Mouse (Mus musculus) kidney, embryonic 16.5 days (tissue): ENCODE data around the gene Sdk2. TPM values are rescaled to one million over a fixed set of nuclear protein-coding genes. Genes with fewer than 3 reads are reported as not detected.

Experiments
- ATAC-seq: fragments of 200-750 bp; cut with Nextera tagmentation; 2 replicates; pipeline ENCODE4 v1.8.0; 2017; ENCODE audit warnings: moderate TSS enrichment; ENCODE audit not compliant: low FRiP score, low TSS enrichment
- H3K27ac ChIP-seq: fragments of 300-500 bp; sonication (generic); 2 replicates; pipeline ENCODE4 v1.5.1; 2014; ENCODE audit warnings: low read length
- H3K27me3 ChIP-seq: fragments of 300-500 bp; sonication (generic); 2 replicates; pipeline ENCODE4 v1.6.1; 2014; ENCODE audit warnings: low read length, control low read depth, mixed read lengths; ENCODE audit not compliant: insufficient read depth
- H3K36me3 ChIP-seq: fragments of 300-500 bp; sonication (generic); 2 replicates; pipeline ENCODE4 v1.6.1; 2014; ENCODE audit warnings: low read length, control low read depth, mixed read lengths; ENCODE audit not compliant: insufficient read depth
- H3K4me1 ChIP-seq: fragments of 300-500 bp; sonication (generic); 2 replicates; pipeline ENCODE4 v1.6.1; 2014; ENCODE audit warnings: low read length, control low read depth, mixed read lengths; ENCODE audit not compliant: insufficient read depth
- H3K4me2 ChIP-seq: fragments of 300-500 bp; sonication (generic); replicated peaks from 2 replicates; pipeline ENCODE4 v1.6.1; 2014; ENCODE audit warnings: low read depth, low read length
- H3K4me3 ChIP-seq: fragments of 300-500 bp; sonication (generic); 2 replicates; pipeline ENCODE4 v1.5.1; 2014; ENCODE audit warnings: mild to moderate bottlenecking, low read length
- H3K9ac ChIP-seq: fragments of 300-500 bp; sonication (generic); replicated peaks from 2 replicates; pipeline ENCODE4 v1.6.1; 2014; ENCODE audit warnings: low read length
- H3K9me3 ChIP-seq: fragments of 300-500 bp; sonication (generic); 2 replicates; pipeline ENCODE4 v1.6.1; 2016; ENCODE audit warnings: low read length, control low read depth
- WGBS: fragments of 180-500 bp; shearing (Covaris S2); extraction: QIAGEN DNeasy Blood & Tissue Kit; methylation state at CpG from one replicate; pipeline ENCODE4 v1.1.7; 2014; 5-methylcytosine and 5-hydroxymethylcytosine counted together
- polyA plus RNA-seq: library from polyadenylated mRNA; unstranded; fragments of >200 nt; fragmentation: Nextera tagmentation; extraction: Ambion mirVana; gene quantifications from 2 replicates; pipeline ENCODE4 v1.2.1, GENCODE M21; 2015

The Sdk2 gene
- 2.8 and 3.7 TPM in 2 replicates for polyA plus RNA-seq

DNA sequence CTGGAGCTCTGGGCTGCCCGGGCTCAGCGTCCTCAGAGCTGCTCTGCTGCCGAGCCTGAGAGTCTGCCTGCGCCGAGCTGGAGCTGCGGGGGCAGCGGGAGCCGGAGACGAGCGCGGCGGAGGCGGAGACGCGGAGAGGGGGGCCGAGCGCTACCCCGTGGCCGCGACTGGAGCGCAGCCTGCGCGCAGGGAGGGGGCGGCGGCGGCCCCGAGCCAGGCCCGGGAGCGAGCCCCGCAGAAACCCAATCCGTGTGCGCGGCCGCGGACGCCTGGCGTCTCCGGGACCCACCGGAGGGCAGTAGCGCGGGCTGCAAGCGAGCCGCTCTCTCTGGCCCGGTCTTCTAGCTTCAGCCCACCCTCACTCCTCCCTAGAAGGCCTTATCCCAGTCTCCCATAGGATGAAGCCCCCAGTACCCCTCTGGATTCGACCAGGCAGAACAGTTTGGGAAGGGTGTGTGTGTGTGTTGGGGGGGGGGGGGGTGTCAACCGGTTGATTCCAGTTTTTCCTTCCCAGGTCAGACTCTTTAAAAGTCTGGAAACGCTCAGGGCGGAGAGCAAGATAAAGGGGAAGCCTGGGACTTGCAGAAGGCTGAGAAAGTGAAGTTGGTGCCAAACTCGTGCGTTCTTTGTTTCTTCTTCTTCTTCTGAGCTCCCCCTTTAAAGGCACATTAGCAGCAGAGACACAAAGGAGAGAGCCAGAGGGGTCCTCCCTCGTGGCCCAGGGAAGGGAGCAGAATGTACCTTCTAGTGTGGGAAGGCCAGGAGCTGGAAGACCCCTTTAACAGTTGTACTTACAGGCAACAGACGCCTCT, at the start of gene Sdk2:
TSS of gene Sdk2 (minus strand) at position 96 of the 812 bp plus-strand sequence.
- Histone ChIP-seq H3K27ac (peak within 1 kb of the TSS; percentile 64), H3K9ac (peak within 1 kb of the TSS; percentile 72), H3K36me3 (no peaks in the 10 kb centered on the region), H3K4me3 (peak within 1 kb of the TSS; percentile 56), H3K27me3 (peaks cover 46% of the 10 kb centered on the region), H3K4me2 (peak within 1 kb of the TSS; percentile 78), H3K9me3 (no peaks in the 10 kb centered on the region), H3K4me1 (peaks cover 41% of the 10 kb centered on the region)
- WGBS, result 2% methylated on average over 38 of the region's 52 CpGs
- ATAC-seq, result peak; percentile 75

DNA sequence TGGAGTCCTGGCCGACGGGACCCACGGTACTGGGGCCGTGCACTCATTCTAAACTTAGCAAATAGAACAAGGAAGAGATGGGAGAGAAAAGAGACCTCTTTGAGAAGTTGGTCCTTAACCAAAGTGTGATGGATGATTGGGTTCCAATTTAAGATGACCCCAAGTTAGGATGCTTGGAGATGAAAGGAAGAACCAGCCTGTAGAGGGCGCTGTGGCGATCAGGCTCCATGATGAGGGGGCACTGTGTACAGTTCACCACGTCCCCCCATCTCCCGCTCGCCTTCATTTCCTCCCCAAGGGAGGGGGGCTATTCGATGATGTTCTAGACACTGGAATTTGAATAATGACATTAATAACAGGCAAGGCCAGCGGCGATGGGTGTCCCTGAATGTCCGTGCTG, 48.2 kb upstream of the Sdk2 start:
- ATAC-seq, result no peak
- H3K27me3 ChIP-seq, result no peaks in the 10 kb centered on the region
- H3K9me3 ChIP-seq, result no peaks in the 10 kb centered on the region
- no peaks in the 10 kb centered on the region for H3K36me3 ChIP-seq
- no peak overlapping the region for H3K4me2 ChIP-seq
- H3K4me1 ChIP-seq, result no peaks in the 10 kb centered on the region
- H3K27ac ChIP-seq, result no peak overlapping the region
- H3K4me3 ChIP-seq, result no peak overlapping the region
- 82% methylated on average over 13 of the region's 13 CpGs for WGBS
- no peak overlapping the region for H3K9ac ChIP-seq

DNA sequence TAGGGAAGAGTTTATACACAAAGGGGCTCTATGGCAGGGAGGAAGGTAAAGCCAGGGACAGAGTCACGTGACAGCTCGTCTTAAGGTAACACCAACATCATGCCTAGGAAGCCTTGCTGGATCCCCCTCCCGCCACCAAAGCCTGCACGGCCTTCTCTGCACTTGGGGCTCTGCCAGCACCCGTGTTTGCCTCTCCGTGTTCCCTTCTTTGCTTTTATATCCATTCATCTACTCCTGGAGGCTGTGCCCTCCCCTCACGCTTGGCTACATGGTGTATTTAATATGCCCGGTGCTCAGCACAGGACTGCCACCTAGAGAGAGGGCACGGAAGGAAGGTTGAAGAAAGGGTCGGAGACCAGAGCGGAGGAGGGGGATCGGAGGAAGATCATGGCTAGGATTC, 47.8 kb upstream of the Sdk2 start:
- H3K27ac ChIP-seq, result no peak overlapping the region
- no peak overlapping the region for H3K4me2 ChIP-seq
- no peaks in the 10 kb centered on the region for H3K27me3 ChIP-seq
- ATAC-seq, result no peak
- no peaks in the 10 kb centered on the region for H3K9me3 ChIP-seq
- 78% methylated on average over 12 of the region's 12 CpGs for WGBS
- H3K9ac ChIP-seq, result no peak overlapping the region
- H3K36me3 ChIP-seq, result no peaks in the 10 kb centered on the region
- H3K4me3 ChIP-seq, result no peak overlapping the region
- H3K4me1 ChIP-seq, result no peaks in the 10 kb centered on the region

DNA sequence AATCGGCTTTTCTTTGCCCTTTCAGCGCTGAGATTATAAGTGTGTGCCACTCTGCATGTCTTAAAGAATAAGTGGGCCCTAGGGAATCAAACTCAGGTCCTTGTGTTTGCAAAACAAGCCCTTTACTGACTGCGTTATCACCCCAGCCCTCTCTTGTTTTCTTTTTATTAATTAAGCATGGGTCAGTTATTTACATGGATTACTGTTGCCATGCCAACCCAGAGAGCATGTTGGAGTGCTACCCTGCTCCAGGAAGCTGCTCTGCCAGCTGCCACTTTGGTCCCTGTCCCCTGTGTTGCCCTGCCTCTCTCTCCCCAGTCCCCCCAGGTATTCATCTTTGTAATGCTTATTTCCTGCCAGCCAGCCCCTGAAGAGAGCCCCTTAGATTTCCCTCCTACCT, 44.0 kb upstream of the Sdk2 start:
- ATAC-seq, result no peak
- no peak overlapping the region for H3K9ac ChIP-seq
- no peaks in the 10 kb centered on the region for H3K9me3 ChIP-seq
- WGBS, result 59% methylated on average over 3 of the region's 3 CpGs
- no peaks in the 10 kb centered on the region for H3K27me3 ChIP-seq
- H3K27ac ChIP-seq, result no peak overlapping the region
- H3K4me2 ChIP-seq, result no peak overlapping the region
- no peak overlapping the region for H3K4me3 ChIP-seq
- no peaks in the 10 kb centered on the region for H3K4me1 ChIP-seq
- no peaks in the 10 kb centered on the region for H3K36me3 ChIP-seq

DNA sequence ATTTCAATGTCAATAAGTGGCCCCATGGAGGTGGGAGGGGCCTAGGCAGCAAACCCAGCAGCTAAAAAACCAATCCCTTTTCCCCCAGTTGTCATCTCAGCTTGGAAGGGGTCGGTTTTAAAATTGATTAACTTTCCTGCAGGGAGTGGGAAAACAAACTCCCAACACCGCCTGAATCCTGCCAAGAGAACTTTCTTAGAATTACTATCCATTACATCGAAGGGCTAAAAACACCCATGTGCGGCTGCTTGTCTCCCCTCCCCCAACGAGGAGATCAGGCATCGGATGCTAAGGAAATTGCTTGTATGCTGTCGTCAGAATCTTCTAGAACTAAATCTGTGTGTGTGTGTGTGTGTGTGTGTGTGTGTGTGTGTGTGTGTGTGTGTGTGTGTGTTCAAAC, 26.8 kb upstream of the Sdk2 start:
- Histone ChIP-seq H3K27ac (no peak overlapping the region), H3K27me3 (no peaks in the 10 kb centered on the region), H3K9ac (no peak overlapping the region), H3K36me3 (no peaks in the 10 kb centered on the region), H3K9me3 (no peaks in the 10 kb centered on the region), H3K4me1 (0 out of 2 replicates have a peak, but pooled peaks cover 4% of the 10 kb centered on the region), H3K4me3 (no peak overlapping the region), H3K4me2 (no peak overlapping the region)
- WGBS, result 26% methylated on average over 7 of the region's 7 CpGs
- ATAC-seq, result no peak

DNA sequence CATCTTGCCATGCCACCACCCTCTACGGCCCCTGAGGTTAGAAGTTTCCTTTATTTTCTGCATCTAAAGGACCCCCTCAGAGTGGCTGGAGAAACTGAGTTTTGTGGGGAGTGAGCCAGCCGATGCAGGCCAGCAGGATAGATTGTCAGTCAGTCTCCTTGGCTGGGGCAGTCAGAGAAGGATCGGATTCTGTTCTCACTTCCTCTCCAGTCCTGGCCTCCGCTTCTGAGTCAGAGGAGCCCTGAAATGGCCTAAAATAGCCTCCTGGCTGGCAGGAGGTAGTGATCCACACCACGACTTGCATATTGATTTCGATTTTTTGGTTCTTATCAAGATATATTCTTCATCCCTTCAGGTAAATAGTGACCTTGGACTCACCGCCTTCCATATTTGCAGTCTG, 26.3 kb upstream of the Sdk2 start:
- ATAC-seq, result no peak
- no peaks in the 10 kb centered on the region for H3K36me3 ChIP-seq
- no peak overlapping the region for H3K4me3 ChIP-seq
- no peak overlapping the region for H3K4me2 ChIP-seq
- 52% methylated on average over 7 of the region's 7 CpGs for WGBS
- no peak overlapping the region for H3K9ac ChIP-seq
- H3K9me3 ChIP-seq, result no peaks in the 10 kb centered on the region
- no peak overlapping the region for H3K27ac ChIP-seq
- no peaks in the 10 kb centered on the region for H3K27me3 ChIP-seq
- H3K4me1 ChIP-seq, result 0 out of 2 replicates have a peak, but pooled peaks cover 4% of the 10 kb centered on the region

DNA sequence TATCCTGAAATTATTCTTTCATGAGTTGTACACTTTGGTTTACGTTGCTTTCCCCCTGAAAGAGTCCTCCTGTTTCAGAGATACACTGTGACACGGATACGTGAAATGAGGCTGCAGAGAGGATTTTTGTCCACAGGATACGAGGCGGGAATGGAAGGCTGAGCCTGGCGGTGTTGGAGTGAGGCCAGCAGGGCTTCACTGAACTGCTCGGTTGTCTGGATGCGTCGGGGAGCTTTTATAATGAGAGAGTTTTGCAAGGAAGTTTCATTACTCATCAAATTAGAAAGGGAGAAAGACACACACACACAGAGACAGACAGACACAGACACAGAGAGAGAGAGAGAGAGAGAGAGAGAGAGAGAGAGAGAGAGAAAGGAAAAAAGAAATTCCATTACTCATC, 13.8 kb upstream of the Sdk2 start:
- Histone ChIP-seq H3K9ac (no peak overlapping the region), H3K36me3 (no peaks in the 10 kb centered on the region), H3K4me1 (no peaks in the 10 kb centered on the region), H3K27me3 (no peaks in the 10 kb centered on the region), H3K9me3 (peaks cover 6% of the 10 kb centered on the region; the same call in 1 of the 2 replicates), H3K27ac (no peak overlapping the region), H3K4me3 (no peak overlapping the region), H3K4me2 (no peak overlapping the region)
- no peak for ATAC-seq
- 69% methylated on average over 9 of the region's 9 CpGs for WGBS

DNA sequence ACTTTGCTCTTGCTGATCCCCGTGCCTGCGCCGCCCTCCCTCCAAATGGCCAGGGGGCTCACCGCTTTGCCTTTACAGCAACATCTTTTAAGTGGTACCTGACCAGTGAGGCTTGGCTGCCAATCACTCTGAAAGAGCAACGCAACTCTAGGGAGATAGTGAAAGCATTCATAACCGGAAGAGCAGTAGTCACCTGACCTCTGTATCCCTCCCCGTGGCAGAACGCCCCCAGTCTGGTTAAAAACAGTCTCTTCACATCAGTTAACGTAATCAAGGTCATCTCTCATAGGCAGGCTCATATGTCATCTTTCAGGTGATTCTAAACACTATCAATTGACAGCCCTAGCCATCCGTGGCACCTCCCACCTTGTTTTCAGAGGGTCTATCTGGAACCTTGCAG, 5.8 kb upstream of the Sdk2 start:
- WGBS, result 72% methylated on average over 10 of the region's 10 CpGs

DNA sequence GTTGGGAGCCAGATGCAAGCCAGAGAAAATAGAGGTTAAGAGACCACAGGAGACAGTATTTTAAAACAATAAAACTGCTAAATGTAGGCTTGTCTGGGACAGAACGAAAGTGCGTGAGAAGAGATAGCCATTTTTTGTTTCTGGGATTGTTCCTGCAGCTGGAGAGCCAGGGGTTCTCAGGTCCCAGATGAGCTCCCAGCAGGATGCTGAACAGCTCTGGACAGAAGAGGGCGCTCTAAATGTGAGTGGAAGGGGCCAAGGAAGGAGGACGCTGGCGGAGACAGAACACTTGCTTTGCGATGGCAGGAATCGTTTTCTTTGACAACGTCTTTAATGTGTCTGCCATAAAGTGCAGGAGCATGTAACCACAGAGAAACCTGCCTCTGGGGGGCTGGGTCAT, 5.2 kb upstream of the Sdk2 start:
- H3K4me2 ChIP-seq, result no peak overlapping the region
- H3K27ac ChIP-seq, result no peak overlapping the region
- H3K9ac ChIP-seq, result no peak overlapping the region
- peaks cover 13% of the 10 kb centered on the region; the same call in 1 of the 2 replicates for H3K27me3 ChIP-seq
- H3K9me3 ChIP-seq, result peaks cover 9% of the 10 kb centered on the region; the same call in 1 of the 2 replicates
- H3K36me3 ChIP-seq, result no peaks in the 10 kb centered on the region
- ATAC-seq, result no peak
- H3K4me1 ChIP-seq, result peaks cover 15% of the 10 kb centered on the region
- WGBS, result 13% methylated on average over 8 of the region's 8 CpGs
- no peak overlapping the region for H3K4me3 ChIP-seq

More for the DNA sequence above, 5.8 kb upstream of the Sdk2 start:
- H3K9me3 ChIP-seq, result peaks cover 9% of the 10 kb centered on the region; the same call in 1 of the 2 replicates
- no peaks in the 10 kb centered on the region for H3K36me3 ChIP-seq
- ATAC-seq, result no peak
- peaks cover 13% of the 10 kb centered on the region for H3K4me1 ChIP-seq
- peaks cover 13% of the 10 kb centered on the region; the same call in 1 of the 2 replicates for H3K27me3 ChIP-seq
- no peak overlapping the region for H3K4me2 ChIP-seq
- H3K9ac ChIP-seq, result no peak overlapping the region
- no peak overlapping the region for H3K4me3 ChIP-seq
- no peak overlapping the region for H3K27ac ChIP-seq

DNA sequence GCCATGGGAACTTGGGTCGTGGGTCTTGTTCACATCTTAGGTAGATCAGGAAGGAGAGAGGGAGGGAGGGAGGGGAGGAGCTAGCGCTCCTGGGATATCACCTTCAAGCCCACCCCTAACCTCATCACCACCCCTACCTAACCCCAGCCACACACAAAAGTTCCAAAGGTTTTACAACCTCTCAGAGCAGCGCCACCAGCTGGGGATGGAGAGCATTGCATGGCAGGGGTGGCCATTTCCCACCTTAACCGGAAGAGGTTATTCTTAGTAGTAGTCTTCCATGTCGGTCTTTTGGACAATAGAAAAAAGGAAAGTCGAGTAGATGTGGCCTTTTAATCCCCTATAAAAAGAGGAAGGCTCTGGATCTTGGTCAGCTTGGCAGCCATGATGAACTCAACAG, 4.0 kb upstream of the Sdk2 start:
- ATAC-seq, result no peak
- 69% methylated on average over 6 of the region's 6 CpGs for WGBS
- no peak overlapping the region for H3K4me3 ChIP-seq

More for the DNA sequence above, 4.0 kb upstream of the Sdk2 start:
- Histone ChIP-seq H3K9ac (no peak overlapping the region), H3K36me3 (no peaks in the 10 kb centered on the region), H3K4me2 (no peak overlapping the region), H3K27ac (no peak overlapping the region), H3K9me3 (peaks cover 6% of the 10 kb centered on the region; the same call in 1 of the 2 replicates), H3K4me1 (peaks cover 22% of the 10 kb centered on the region), H3K27me3 (peaks cover 17% of the 10 kb centered on the region; the same call in 1 of the 2 replicates)
